Mouse (Mus musculus) MEL (cell line): ENCODE data around the gene S100a4. TPM values are rescaled to one million over a fixed set of nuclear protein-coding genes. Genes with fewer than 3 reads are reported as not detected.

Experiments used
- DNase-seq: peaks from one replicate; pipeline ENCODE4 v3.0.0; 2011; ENCODE audit warnings: low read depth, low spot score
- H3K27ac ChIP-seq: 2 replicates; pipeline ENCODE4 v1.5.1; 2012; ENCODE audit warnings: low read depth, mild to moderate bottlenecking, control low read depth, low read length, moderate library complexity; ENCODE audit not compliant: control insufficient read depth
- H3K27me3 ChIP-seq, 2 experiments: fragments of 150-350 bp in 1 of 2; sonication (generic) in 1 of 2; 2 replicates each; pipeline ENCODE4 v1.6.1; 2012; ENCODE audit warnings: low read length in 2 of 2, mild to moderate bottlenecking in 2 of 2, improper control_type of control experiment in 1 of 2, moderate library complexity in 1 of 2; ENCODE audit not compliant: insufficient read depth in 2 of 2, control insufficient read depth in 1 of 2
- H3K36me3 ChIP-seq, 2 experiments: 2 replicates each; pipeline ENCODE4 v1.6.1; 2012 to 2014; ENCODE audit warnings: low read length in 2 of 2, improper control_type of control experiment in 1 of 2, inconsistent platforms in 1 of 2, mild to moderate bottlenecking in 1 of 2; ENCODE audit not compliant: insufficient read depth in 2 of 2, control insufficient read depth in 1 of 2
- H3K4me1 ChIP-seq, 2 experiments: fragments of 150-350 bp in 1 of 2; sonication (generic) in 1 of 2; 2 replicates each; pipeline ENCODE4 v1.6.1; 2012; ENCODE audit warnings: low read length in 2 of 2, improper control_type of control experiment in 1 of 2, mild to moderate bottlenecking in 1 of 2; ENCODE audit not compliant: insufficient read depth in 2 of 2, control insufficient read depth in 1 of 2
- H3K4me3 ChIP-seq, 2 experiments: fragments of 150-350 bp in 1 of 2; sonication (generic) in 1 of 2; 2 replicates each; pipeline ENCODE4 v1.5.1; 2012; ENCODE audit warnings: low read depth in 2 of 2, low read length in 2 of 2, mild to moderate bottlenecking in 2 of 2, moderate library complexity in 2 of 2, control low read depth in 1 of 2, improper control_type of control experiment in 1 of 2; ENCODE audit not compliant: control insufficient read depth in 1 of 2, insufficient read depth in 1 of 2
- H3K79me2 ChIP-seq: 2 replicates; pipeline ENCODE4 v1.6.1; 2012; ENCODE audit warnings: mild to moderate bottlenecking, low read length, moderate library complexity; ENCODE audit not compliant: control insufficient read depth, poor library complexity, insufficient read depth
- H3K9ac ChIP-seq: 2 replicates; pipeline ENCODE4 v1.6.1; 2012; ENCODE audit warnings: low read depth, mild to moderate bottlenecking, control low read depth, low read length, moderate library complexity; ENCODE audit not compliant: control insufficient read depth, poor library complexity, severe bottlenecking
- H3K9me3 ChIP-seq: fragments of 150-350 bp; sonication (generic); replicated peaks from 2 replicates; pipeline ENCODE4 v1.6.1; 2012; ENCODE audit warnings: mild to moderate bottlenecking, low read length, improper control_type of control experiment, moderate library complexity; ENCODE audit not compliant: insufficient read depth
- CHD2 ChIP-seq: IDR thresholded peaks from 2 replicates; pipeline ENCODE4 v1.6.1; 2011; ENCODE audit warnings: low read length, improper control_type of control experiment
- E2F4 ChIP-seq: IDR thresholded peaks from 2 replicates; pipeline ENCODE4 v1.6.1; 2011; ENCODE audit warnings: low read depth, low read length, improper control_type of control experiment, borderline replicate concordance
- ELF1 ChIP-seq: IDR thresholded peaks from 2 replicates; pipeline ENCODE4 v1.6.1; 2014; ENCODE audit warnings: low read depth, mild to moderate bottlenecking, inconsistent platforms, low read length, improper control_type of control experiment, moderate library complexity
- ETS1 ChIP-seq: IDR thresholded peaks from 2 replicates; pipeline ENCODE4 v1.6.1; 2012; ENCODE audit warnings: low read depth, mild to moderate bottlenecking, inconsistent platforms, low read length, improper control_type of control experiment, moderate library complexity
- GABPA ChIP-seq: IDR thresholded peaks from 2 replicates; pipeline ENCODE4 v1.6.1; 2012; ENCODE audit warnings: low read depth, mild to moderate bottlenecking, inconsistent platforms, low read length, improper control_type of control experiment, moderate library complexity
- HCFC1 ChIP-seq: IDR thresholded peaks from 2 replicates; pipeline ENCODE4 v1.6.1; 2012; ENCODE audit warnings: low read depth, mild to moderate bottlenecking, inconsistent platforms, low read length, improper control_type of control experiment, moderate library complexity
- JUND ChIP-seq: IDR thresholded peaks from 2 replicates; pipeline ENCODE4 v1.6.1; 2011; ENCODE audit warnings: low read depth, mild to moderate bottlenecking, improper control_type of control experiment, low read length
- KAT2A ChIP-seq: conservative IDR thresholded peaks from 2 replicates; pipeline ENCODE4 v1.6.1; 2012; ENCODE audit warnings: low read depth, low read length, improper control_type of control experiment, inconsistent platforms
- MAX ChIP-seq: IDR thresholded peaks from 2 replicates; pipeline ENCODE4 v1.6.1; 2011; ENCODE audit warnings: low read length, improper control_type of control experiment
- MAZ ChIP-seq: IDR thresholded peaks from 2 replicates; pipeline ENCODE4 v1.6.1; 2012; ENCODE audit warnings: low read depth, mild to moderate bottlenecking, inconsistent platforms, low read length, improper control_type of control experiment
- MXI1 ChIP-seq: IDR thresholded peaks from 2 replicates; pipeline ENCODE4 v1.6.1; 2011; ENCODE audit warnings: mild to moderate bottlenecking, low read depth, low read length, improper control_type of control experiment
- MYB ChIP-seq: IDR thresholded peaks from 2 replicates; pipeline ENCODE4 v1.6.1; 2011; ENCODE audit warnings: mild to moderate bottlenecking, low read depth, low read length, improper control_type of control experiment
- MYC ChIP-seq: IDR thresholded peaks from 2 replicates; pipeline ENCODE4 v1.6.1; 2011; ENCODE audit warnings: low read depth, mild to moderate bottlenecking, low read length, improper control_type of control experiment, moderate library complexity
- NELFE ChIP-seq: IDR thresholded peaks from 2 replicates; pipeline ENCODE4 v1.6.1; 2011; ENCODE audit warnings: low read depth, low read length, improper control_type of control experiment
- POLR2A ChIP-seq, 2 experiments: IDR thresholded peaks; 2 replicates each; pipeline ENCODE4 v1.6.1; 2011 to 2012; ENCODE audit warnings: low read length in 2 of 2, mild to moderate bottlenecking in 2 of 2, control low read depth in 1 of 2, improper control_type of control experiment in 1 of 2, low read depth in 1 of 2, moderate library complexity in 1 of 2; ENCODE audit not compliant: control insufficient read depth in 1 of 2, insufficient read depth in 1 of 2, poor library complexity in 1 of 2
- TAL1 ChIP-seq: IDR thresholded peaks from 2 replicates; pipeline ENCODE4 v1.6.1; 2012; ENCODE audit warnings: mild to moderate bottlenecking, inconsistent platforms, low read length, moderate library complexity, mixed read lengths
- TBP ChIP-seq: IDR thresholded peaks from 2 replicates; pipeline ENCODE4 v1.8.0; 2011; ENCODE audit warnings: low read depth, low read length, improper control_type of control experiment
- TCF12 ChIP-seq: IDR thresholded peaks from 2 replicates; pipeline ENCODE4 v1.6.1; 2014; ENCODE audit warnings: low read depth, mild to moderate bottlenecking, inconsistent platforms, low read length, improper control_type of control experiment, moderate library complexity
- UBTF ChIP-seq: IDR thresholded peaks from 2 replicates; pipeline ENCODE4 v1.6.1; 2012; ENCODE audit warnings: low read depth, mild to moderate bottlenecking, inconsistent platforms, low read length, improper control_type of control experiment, moderate library complexity, borderline replicate concordance; ENCODE audit not compliant: insufficient read depth
- ZC3H11A ChIP-seq: IDR thresholded peaks from 2 replicates; pipeline ENCODE4 v1.6.1; 2012; ENCODE audit warnings: low read depth, mild to moderate bottlenecking, inconsistent platforms, low read length, improper control_type of control experiment
- ZKSCAN1 ChIP-seq: IDR thresholded peaks from 2 replicates; pipeline ENCODE4 v1.6.1; 2012; ENCODE audit warnings: low read depth, mild to moderate bottlenecking, inconsistent platforms, low read length, improper control_type of control experiment, moderate library complexity
- ZMIZ1 ChIP-seq: IDR thresholded peaks from 2 replicates; pipeline ENCODE4 v1.6.1; 2012; ENCODE audit warnings: low read depth, mild to moderate bottlenecking, inconsistent platforms, low read length, improper control_type of control experiment, moderate library complexity
- polyA plus RNA-seq, 2 experiments: library from polyadenylated mRNA; stranded (reverse) in 1 of 2; unstranded in 1 of 2; fragments of >175 nt in 1 of 2; fragments of >200 nt in 1 of 2; gene quantifications; 2 replicates each; pipeline versions ENCODE4 v1.2.1 to v1.2.4; 2012; ENCODE audit warnings: low replicate concordance in 2 of 2, low read depth in 1 of 2; ENCODE audit not compliant: insufficient read length in 2 of 2, insufficient read depth in 1 of 2, missing spikeins in 1 of 2
- total RNA-seq: library from RNA; depleted of rRNA; stranded (reverse); fragments of 300-350 nt; gene quantifications from 2 replicates; pipeline ENCODE4 v1.2.3, GENCODE M21; 2012

The S100a4 gene
- total and polyA plus RNA-seq, 3 experiments = 0.73 to 2.3 TPM; not detected in 1

DNA sequence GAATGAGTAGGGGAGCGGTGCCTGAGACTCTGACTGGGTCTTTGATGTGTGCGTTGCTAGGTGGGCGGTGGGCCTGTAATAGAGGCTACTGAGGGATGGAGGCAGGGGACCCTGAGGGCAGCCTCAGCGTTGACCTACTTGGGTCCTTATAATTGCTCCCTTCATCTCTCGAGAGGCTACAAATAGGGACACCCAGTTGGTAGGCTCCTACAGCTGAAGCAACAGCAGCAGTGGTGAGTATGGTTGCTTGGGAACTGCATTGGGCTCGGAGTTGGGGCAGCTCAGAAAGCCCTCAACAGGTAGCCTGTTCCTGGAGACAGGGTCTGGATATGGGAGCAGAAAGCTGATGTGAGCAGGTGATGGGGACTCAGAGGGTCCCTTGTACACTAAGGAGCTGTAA, 3.5 kb upstream of the S100a4 start:
- no peak overlapping the region for H3K4me3 ChIP-seq
- DNase-seq = no peak
- H3K36me3 ChIP-seq = peaks cover 0 to 12% of the 10 kb centered on the region in 2 experiments; a peak in 2 of 4 replicates
- no peaks in the 10 kb centered on the region for H3K9me3 ChIP-seq
- no peaks in the 10 kb centered on the region for H3K79me2 ChIP-seq
- no peak overlapping the region for H3K27ac ChIP-seq
- TF ChIP-seq MYC = no peak
- no peak for TF ChIP-seq ZKSCAN1
- no peak for TF ChIP-seq ZMIZ1
- no peak for TF ChIP-seq ETS1
- no peak for TF ChIP-seq TAL1
- no peak for TF ChIP-seq HCFC1
- TF ChIP-seq CHD2 = no peak
- TF ChIP-seq MAX = no peak
- TF ChIP-seq TBP = no peak
- TF ChIP-seq MXI1 = no peak
- no peak for TF ChIP-seq ELF1
- TF ChIP-seq UBTF = no peak
- no peak for TF ChIP-seq POLR2A (IDR thresholded peaks at IDR 0.05; ENCODE audit: control insufficient read depth in 1 of 2, insufficient read depth in 1 of 2, low read depth in 1 of 2, low read length in 2 of 2, poor library complexity in 1 of 2)
- no peak for TF ChIP-seq MAZ
- no peak for TF ChIP-seq GABPA
- TF ChIP-seq KAT2A = no peak
- no peak for TF ChIP-seq E2F4
- no peak for TF ChIP-seq JUND
- no peak for TF ChIP-seq ZC3H11A
- no peak overlapping the region for H3K9ac ChIP-seq
- peaks cover 5 to 17% of the 10 kb centered on the region in 2 experiments; a peak in 3 of 4 replicates for H3K4me1 ChIP-seq
- H3K27me3 ChIP-seq = peaks cover 0 to 1% of the 10 kb centered on the region in 2 experiments; a peak in 1 of 4 replicates

GRCm38 (mm10) chr3:90600458-90601195, 2.9 kb upstream of the S100a4 start:
- H3K79me2 ChIP-seq = no peaks in the 10 kb centered on the region
- no peak overlapping the region for H3K27ac ChIP-seq
- TF ChIP-seq NELFE (no peak), ZMIZ1 (no peak), MYB (no peak), TCF12 (no peak)
- TF ChIP-seq, all 39 proteins: peak for 0
- Histone ChIP-seq H3K27me3 (peaks cover 0 to 1% of the 10 kb centered on the region in 2 experiments; a peak in 1 of 4 replicates), H3K4me3 (no peak overlapping the region), H3K9me3 (no peaks in the 10 kb centered on the region), H3K36me3 (peaks cover 0 to 18% of the 10 kb centered on the region in 2 experiments; a peak in 2 of 4 replicates), H3K9ac (no peak overlapping the region), H3K4me1 (peaks cover 8 to 23% of the 10 kb centered on the region in 2 experiments)
- no peak for DNase-seq
